Mouse (Mus musculus): ENCODE results near the gene Gm43738.

DNA sequence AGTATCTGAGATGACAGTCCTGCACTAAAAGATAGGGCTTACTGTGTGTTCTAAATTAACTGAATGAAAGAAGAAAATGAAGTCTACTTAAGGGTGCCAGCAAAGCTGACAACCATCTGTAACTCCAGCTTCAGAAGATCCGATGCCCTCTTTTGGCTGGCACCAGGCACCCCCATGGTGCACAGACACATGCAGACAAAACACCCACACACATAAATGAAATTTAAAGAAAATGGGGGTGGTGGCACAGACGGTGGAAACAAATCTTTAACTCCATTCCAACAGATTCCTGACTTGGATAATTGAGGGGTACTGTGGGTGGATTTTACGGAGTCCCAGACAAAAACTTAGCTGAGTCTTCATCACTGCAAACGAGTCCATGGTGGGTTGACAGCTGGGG lies 30.9 kb upstream of the Gm43738 start:
- TF ChIP-seq CTCF (IDR thresholded peaks at IDR 0.05; ENCODE audit: low read depth), result no peak
- TF ChIP-seq EP300 (IDR thresholded peaks at IDR 0.05; ENCODE audit: low read depth), result no peak

All from heart, postnatal 0 days (tissue).